Mouse (Mus musculus) testis, adult 2 months (tissue): ENCODE data around the gene Sema5a.

Experiments
- CTCF ChIP-seq: fragments of 200-500 bp; IDR thresholded peaks from 2 replicates; pipeline ENCODE4 v1.5.1; 2012; ENCODE audit warnings: low read depth, mild to moderate bottlenecking, inconsistent platforms, low read length, moderate library complexity; ENCODE audit not compliant: control insufficient read depth, insufficient read depth, insufficient replicate concordance
- POLR2A ChIP-seq: fragments of 200-500 bp; IDR thresholded peaks from 2 replicates; pipeline ENCODE4 v1.6.1; 2012; ENCODE audit warnings: low read depth, mild to moderate bottlenecking, inconsistent platforms, low read length, moderate library complexity; ENCODE audit not compliant: control insufficient read depth

DNA sequence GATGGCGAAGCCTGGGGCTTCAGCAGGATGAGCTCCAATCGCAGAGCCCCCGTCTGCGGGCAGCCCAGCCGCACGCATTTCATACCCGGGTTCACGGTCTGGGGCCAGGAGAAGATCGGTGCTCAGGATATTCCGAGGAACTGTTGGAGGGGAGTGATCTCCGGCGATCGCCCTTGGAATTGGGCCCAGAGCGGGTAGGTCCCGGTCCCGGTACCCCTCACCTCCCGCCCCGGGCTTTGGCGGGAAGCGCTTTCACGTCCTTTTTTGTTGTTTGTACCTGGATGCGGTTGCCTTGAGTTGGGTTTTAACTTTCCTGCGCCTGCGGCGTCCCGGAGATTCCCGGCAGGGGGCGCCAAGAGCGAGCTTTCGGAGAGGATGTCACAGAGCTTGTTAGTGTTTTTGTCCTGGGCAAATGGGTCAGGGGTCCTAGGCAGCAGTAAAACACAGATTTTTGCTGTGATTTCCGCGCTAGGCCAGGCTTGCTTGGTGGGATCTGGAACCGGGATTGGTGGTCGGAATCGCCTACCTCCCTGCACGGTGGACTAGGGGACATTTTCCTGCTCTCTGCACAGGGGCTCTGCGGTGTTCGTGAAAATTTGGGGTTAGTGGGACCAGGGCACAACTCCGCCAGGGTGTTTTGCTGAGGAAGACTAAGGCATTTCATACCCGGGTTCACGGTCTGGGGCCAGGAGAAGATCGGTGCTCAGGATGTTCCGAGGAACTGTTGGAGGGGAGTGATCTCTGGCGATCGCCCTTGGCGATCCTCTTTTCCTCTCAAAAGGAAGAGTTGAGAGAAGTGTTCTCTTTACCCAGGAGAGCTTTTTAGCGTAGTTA is 1.4 kb downstream of the Sema5a start:
- TF ChIP-seq CTCF (peak; percentile 39; the same call in 1 of the 2 replicates), POLR2A (no peak)
